Mouse (Mus musculus): ENCODE measurements around the gene Zfp865.

GRCm38 (mm10) chr7:5021197-5021596 is 1.0 kb downstream of the Zfp865 start:
- TF ChIP-seq CTCF (IDR thresholded peaks at IDR 0.05; ENCODE audit: extremely low read depth, insufficient read length, insufficient replicate concordance, low read depth, low read length) (no peak), POLR2A (IDR thresholded peaks at IDR 0.05; ENCODE audit: low read depth, low read length) (no peak)
